ENCODE assay signal across 21 mouse cellular contexts in the genomic region with DNA sequence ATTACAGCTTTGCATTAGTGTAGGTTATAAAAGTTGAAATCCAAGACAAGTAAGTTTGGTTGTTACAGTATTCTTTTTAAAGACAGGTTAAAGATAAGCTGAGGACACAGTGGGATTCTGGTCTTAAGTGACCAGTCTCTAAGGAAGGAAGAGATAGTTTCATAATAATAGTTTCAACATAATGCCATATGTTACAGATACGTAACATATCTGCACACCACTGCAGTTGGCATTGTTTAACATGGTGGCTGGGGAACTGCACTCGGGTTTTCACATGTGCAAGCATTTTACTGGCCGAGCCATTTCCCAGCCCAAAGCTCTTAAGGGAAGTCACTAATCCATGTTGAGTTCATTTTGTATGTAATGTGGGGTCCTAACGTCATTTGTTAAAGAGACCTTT. TPM values are rescaled to one million over a fixed set of nuclear protein-coding genes. Genes with fewer than 3 reads are reported as not detected.
"Had no signal": no experiment of that assay in that cellular context is flagged by ENCODE, and none has a peak within 500 bp of the region (broad histone marks: within the 10 kb centered on the region; RNA-seq: fewer than 3 reads in every experiment).

No protein-coding gene starts in this region.

- H3K27me3 ChIP-seq: midbrain, embryonic 12.5 days; neural tube, embryonic 13.5 days; neural tube, embryonic 15.5 days had no signal

- ATAC-seq: midbrain, embryonic 16.5 days had no signal

- H3K4me1 ChIP-seq: midbrain, embryonic 10.5 days; midbrain, embryonic 12.5 days; neural tube, embryonic 13.5 days; neural tube, embryonic 15.5 days had no signal

- H3K4me3 ChIP-seq: midbrain, embryonic 10.5 days; midbrain, embryonic 12.5 days; myocyte; neural tube, embryonic 13.5 days; neural tube, embryonic 15.5 days had no signal

- H3K4me2 ChIP-seq: lung, embryonic 14.5 days; midbrain, embryonic 12.5 days; neural tube, embryonic 13.5 days; neural tube, embryonic 15.5 days had no signal

- H3K27ac ChIP-seq: liver, embryonic 14.5 days; midbrain, embryonic 10.5 days; midbrain, embryonic 12.5 days; neural tube, embryonic 13.5 days; neural tube, embryonic 15.5 days had no signal

- H3K9me3 ChIP-seq: midbrain, embryonic 10.5 days; midbrain, embryonic 12.5 days; neural tube, embryonic 13.5 days; neural tube, embryonic 15.5 days had no signal

- H3K9ac ChIP-seq: liver, embryonic 14.5 days; lung, embryonic 14.5 days; midbrain, embryonic 12.5 days; neural tube, embryonic 13.5 days; neural tube, embryonic 15.5 days had no signal

- DNase-seq: lung, adult 18-20 months; lung, embryonic 14.5 days; lung, postnatal 10 days; lung, postnatal 4 days; midbrain, embryonic 14.5 days; retina, postnatal 1 day; right cerebral cortex, adult 18-20 months; right cerebral cortex, postnatal 25 days; right cerebral cortex, postnatal 4 days; spleen, adult 18-20 months; thymus, adult 18-20 months; thymus, postnatal 14 days; thymus, postnatal 36 days had no signal

- H3K36me3 ChIP-seq: midbrain, embryonic 12.5 days; neural tube, embryonic 13.5 days; neural tube, embryonic 15.5 days had no signal

RNA-seq across cellular contexts. Expression of gene Shcbp1l, which starts 18.7 kb away (rescaled TPM):
- polyA plus RNA-seq: myocyte; small intestine, adult 2 months had no signal
